Mouse (Mus musculus): ENCODE data around the gene Col17a1. TPM values are rescaled to one million over a fixed set of nuclear protein-coding genes. Genes with fewer than 3 reads are reported as not detected.

Gene Col17a1
- total RNA-seq, 4 experiments from 2014 or later: 0.33 to 0.74 (median 0.47) TPM

DNA sequence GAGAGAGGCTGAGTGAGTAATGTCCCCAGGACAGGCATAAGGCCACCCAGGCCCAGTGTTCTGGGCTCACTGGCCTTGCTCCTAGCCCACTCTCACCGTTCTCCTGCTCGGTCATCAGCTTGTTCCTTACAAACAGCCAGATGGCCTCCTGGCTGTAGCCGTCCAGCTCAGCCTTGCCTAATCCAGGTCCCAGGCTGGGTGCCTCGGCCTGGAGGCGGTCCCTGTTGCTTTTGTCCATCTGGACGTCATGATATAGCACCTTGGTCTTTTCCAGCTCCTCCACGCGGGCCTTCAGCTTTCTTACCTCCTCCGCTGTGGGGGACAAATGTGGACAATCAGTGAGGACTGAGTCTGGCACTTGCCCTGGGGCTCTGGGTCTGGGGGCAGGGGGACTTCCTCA, 23.5 kb downstream of the Col17a1 start:
- DNase-seq (ENCODE audit: low spot score in 2 of 2): no peak

DNA sequence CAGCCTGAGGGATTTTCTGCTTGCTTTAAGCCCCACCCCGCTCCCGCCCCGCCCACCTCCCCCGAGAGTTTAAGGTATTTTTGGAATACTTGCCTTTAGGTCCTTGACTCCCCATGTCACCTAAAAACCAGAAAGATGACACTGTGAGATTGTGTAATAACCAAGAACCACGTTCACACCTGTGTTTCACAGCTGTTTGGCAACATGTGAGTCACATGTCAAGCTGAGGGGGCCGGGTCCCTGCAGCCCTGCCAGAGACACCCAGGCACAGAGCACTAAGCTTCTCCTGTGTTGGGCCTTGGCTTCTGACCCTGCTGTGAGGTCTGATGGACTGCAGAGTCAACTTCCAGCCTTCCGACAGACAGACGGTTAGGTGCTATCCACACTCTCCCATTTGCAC, 24.3 kb downstream of the Col17a1 start:
- DNase-seq (ENCODE audit: low spot score in 2 of 2): no peak

GRCm38 (mm10) chr19:47659765-47660408, 32.0 kb downstream of the Col17a1 start:
- DNase-seq (ENCODE audit: low spot score in 2 of 2): no peak

DNA sequence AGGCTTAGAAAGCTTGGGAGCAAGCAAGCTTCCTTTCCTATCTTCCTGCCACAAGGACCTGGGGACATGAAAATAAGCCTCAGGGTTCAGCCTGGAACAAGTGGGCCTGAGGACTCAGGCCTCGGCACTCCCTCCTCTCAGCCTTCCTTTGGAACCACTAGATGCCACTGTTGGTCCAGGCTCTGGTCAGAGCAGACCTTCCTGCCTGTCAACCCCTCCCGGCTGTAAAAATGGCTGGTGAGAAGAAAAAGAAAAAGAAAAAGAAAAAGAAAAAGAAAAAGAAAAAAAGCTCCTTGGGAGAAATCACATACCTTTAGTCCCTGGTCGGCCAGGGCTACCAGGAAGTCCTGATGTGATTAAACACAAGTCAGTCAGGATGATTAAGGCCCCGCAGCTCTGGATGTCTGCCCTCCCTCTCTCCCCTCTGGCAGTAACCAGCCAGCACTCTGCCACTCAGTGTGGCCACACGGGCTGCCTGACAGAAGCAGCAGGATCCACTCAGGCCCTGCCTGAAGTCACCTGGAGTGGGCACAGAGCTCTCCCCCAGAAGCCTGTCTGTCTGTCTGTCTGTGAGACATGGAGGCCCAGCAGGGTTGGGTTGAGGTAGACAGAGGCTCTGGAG, 32.9 kb downstream of the Col17a1 start:
- no peak for DNase-seq (ENCODE audit: low spot score in 2 of 2)

GRCm38 (mm10) chr19:47654896-47655295, 37.0 kb downstream of the Col17a1 start:
- DNase-seq (ENCODE audit: low spot score in 2 of 2): no peak

- no peak for DNase-seq (ENCODE audit: low spot score in 2 of 2)
Observed at GRCm38 (mm10) chr19:47653173-47653572, 38.7 kb downstream of the Col17a1 start.

GRCm38 (mm10) chr19:47652255-47652654, 39.6 kb downstream of the Col17a1 start:
- no peak for DNase-seq (ENCODE audit: low spot score in 2 of 2)

- no peak for DNase-seq (ENCODE audit: low spot score in 2 of 2)
Observed at GRCm38 (mm10) chr19:47651160-47651480, 40.8 kb downstream of the Col17a1 start.

GRCm38 (mm10) chr19:47650366-47651159, 41.3 kb downstream of the Col17a1 start:
- DNase-seq (ENCODE audit: low spot score in 2 of 2): no peak

GRCm38 (mm10) chr19:47649071-47649470, 42.8 kb downstream of the Col17a1 start:
- DNase-seq (ENCODE audit: low spot score in 2 of 2): no peak

- no peak for DNase-seq (ENCODE audit: low spot score in 2 of 2)
Observed at GRCm38 (mm10) chr19:47646508-47647120, 45.3 kb downstream of the Col17a1 start.

GRCm38 (mm10) chr19:47645583-47645982, 46.3 kb downstream of the Col17a1 start:
- DNase-seq (ENCODE audit: low spot score in 2 of 2): no peak

DNA sequence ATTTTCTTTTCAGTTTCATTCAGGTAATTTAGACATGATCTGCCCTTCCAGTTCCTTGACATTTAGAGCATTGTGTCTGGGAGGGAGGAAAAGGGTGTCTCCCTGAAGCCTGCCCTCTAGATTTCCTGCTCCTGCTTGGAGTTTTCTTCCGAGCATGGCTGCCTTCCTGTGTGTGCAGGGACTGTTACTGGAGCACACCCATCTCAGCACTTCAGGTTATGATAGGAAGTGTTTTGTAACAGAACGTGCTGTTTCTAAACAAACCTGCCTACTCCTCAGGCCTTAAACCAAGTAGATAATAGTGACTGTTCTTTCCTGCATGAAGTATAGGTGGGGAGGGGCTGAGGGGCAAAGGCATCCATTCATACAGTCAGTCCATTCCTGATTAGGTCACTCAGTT, 48.0 kb downstream of the Col17a1 start:
- no peak for DNase-seq (ENCODE audit: low spot score in 2 of 2)

GRCm38 (mm10) chr19:47635380-47635779, 56.5 kb downstream of the Col17a1 start:
- no peak for DNase-seq (ENCODE audit: low spot score in 2 of 2)

GRCm38 (mm10) chr19:47631799-47632198, 60.1 kb downstream of the Col17a1 start:
- no peak for DNase-seq (ENCODE audit: low spot score in 2 of 2)

DNA sequence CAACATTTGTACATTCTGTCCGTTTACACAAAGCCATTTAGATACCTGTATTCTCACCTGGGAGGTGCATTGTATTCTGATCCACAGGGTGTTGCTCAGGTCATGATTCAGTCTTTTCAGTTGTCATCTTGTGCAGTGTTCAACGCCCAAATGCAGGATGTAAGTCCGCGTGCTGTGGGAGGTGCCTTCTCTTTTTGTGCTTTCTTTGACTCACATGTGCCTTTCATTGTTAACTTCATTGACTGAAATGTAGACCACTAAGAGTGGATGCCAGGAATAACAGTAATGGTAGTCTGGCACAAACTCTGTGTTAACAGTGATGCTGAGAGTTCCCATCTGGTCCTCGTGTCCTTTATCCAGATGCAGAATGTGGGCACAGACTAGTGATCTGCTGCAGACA, 61.5 kb downstream of the Col17a1 start:
- no peak for DNase-seq (ENCODE audit: low spot score in 2 of 2)

DNA sequence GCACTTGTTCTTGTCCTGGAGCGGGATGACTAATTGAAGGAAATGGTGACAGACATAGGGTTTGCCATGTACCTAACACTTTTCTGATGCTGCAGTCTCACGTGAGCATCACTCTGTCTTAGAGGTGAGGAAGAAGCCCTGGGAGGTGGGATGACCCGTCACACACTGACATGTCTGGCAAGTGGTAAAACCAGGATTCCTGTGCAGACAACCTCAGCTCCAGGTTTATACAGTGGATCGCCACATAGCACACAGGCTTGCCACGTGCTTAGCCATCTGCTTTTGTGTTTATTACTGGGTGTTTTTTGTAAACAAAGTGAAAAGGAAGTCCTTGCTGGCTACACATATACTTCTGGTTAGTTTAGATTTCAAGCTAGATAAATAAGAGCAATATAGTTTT, 62.8 kb downstream of the Col17a1 start:
- DNase-seq (ENCODE audit: low spot score in 2 of 2): no peak

DNA sequence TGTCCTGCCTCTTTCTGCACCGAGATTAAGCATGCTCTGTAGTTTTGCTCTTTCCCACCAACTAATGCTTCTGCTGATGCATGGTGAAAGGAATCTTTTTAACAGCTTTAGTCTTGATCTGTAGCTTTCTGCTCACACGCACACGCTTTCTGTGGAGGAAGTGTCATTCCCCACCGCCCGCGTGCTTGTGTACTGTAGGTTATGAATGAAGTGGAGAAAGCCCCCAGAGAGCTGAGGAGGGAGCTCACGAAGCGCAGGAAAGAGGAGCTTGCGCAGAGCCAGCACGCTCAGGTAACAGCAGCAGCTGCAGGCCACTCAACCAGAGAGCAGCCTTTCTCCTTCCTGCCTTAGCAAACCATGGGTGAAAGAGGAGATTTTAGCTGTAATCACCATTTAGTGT, 64.4 kb downstream of the Col17a1 start:
- DNase-seq (ENCODE audit: low spot score in 2 of 2): no peak

- DNase-seq (ENCODE audit: low spot score in 2 of 2): no peak
Observed at GRCm38 (mm10) chr19:47624940-47625711, 66.8 kb downstream of the Col17a1 start.

DNA sequence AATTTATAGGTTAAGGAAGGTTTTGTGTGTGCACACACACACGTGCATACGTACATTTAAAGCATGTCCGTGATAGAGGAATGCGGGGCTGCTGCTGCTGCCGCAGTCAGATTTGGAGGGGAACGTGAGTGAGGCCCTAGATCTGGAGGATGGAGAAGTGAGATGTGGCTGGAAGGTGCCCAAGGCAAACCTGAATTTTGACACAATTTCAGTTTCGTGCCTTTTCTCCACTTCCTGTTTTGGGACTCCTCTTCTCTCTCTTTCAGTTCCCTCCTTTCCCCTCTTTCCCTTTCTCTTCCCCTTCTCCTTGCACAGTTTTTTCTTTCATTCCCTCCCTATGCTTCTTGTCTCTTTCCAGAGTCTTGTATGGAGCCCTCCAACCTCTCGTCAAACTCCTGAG, 70.4 kb downstream of the Col17a1 start:
- DNase-seq (ENCODE audit: low spot score in 2 of 2): no peak

DNA sequence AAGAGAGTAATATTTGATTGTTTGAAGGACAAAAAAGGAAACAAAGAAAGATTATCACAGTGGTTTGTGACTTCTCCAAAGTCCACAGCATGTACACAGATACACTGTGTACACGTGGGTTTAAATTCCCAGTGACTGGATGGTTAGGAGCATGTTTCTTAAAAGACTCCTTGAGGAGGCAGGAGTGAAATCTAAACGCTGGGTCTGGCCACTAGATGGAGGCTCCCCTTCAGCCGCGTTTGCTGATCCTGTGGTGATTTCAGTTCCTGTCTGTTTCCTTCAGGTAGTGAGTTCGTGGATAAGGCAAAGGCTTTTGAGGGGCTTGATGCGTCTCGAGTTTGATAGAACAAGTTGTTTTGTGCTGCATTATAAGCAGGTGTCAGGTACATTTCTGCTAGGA, 78.5 kb downstream of the Col17a1 start:
- no peak for DNase-seq (ENCODE audit: low spot score in 2 of 2)

GRCm38 (mm10) chr19:47608513-47608912, 83.4 kb downstream of the Col17a1 start:
- no peak for DNase-seq (ENCODE audit: low spot score in 2 of 2)
